Mouse (Mus musculus) kidney, adult 18-20 months (tissue): Measurements from ENCODE around the gene Myocd.
A peak's percentile ranks its signal among the peaks of the same experiment; 100 is the strongest.

ENCODE experiments used
- DNase-seq: peaks from one replicate; pipeline ENCODE4 v3.0.0; 2021

Myocd gene

DNA sequence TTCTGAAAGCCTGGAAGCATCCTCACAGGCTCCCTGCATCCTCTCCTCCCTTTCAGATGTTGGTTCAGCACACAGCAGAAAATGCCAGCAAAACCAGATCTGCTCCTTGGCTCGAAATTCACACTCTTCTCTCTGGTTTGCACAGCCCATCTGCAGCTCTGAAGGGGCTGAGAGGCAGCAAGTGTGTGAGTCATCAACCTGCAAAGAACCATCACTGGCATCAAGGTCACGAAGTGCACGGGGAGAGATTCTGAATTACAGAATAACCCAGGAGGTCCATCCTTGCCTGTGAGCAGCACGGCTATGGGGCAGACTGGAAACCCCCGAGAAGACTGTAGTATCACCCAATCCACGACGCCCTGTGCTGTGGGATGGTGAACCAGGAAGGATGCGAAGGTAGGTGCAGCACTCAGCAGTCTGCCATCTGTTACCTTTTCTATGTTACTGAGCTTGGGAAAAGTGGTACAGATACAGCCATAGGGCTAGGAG lies 134.5 kb downstream of the Myocd start:
- no peak for DNase-seq

DNA sequence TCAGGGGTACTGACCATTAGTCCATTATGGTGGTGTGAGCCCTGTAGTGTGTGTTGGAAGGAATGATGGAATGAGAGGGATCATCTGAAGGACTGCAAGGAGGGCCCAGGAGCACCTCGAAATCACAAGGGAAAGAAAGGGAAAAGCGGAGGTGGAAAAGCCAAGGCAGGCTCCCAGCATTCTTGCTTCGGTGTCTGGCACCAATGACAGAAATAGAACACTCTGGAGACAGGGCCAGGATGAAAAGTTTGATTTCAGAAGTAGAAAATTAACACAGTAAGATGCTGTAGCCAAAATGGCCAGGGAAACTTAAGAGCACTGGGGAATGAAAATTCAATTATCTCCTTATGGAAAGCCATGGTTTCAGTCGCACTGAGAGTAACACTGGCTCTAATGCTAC lies 136.1 kb downstream of the Myocd start:
- DNase-seq: no peak

DNA sequence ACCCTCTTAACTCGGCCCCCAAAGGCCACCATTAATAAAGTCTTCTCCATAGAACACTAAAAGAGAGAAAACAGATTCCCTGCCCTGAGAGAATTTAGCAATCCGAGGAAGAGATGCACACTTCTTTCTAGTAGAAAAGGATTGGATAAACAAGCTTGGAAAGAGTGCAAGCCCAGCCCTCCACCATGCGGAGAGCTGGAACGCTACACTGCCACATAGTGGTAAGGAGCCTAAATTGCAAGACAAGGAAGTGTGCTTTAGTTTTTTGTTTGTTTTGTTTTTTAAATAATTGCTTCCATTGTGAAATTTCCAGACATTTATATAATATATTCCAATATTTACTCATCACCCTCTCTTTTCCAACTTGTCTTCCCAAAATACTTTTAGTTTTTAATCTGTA lies 140.7 kb downstream of the Myocd start:
- no peak for DNase-seq

DNA sequence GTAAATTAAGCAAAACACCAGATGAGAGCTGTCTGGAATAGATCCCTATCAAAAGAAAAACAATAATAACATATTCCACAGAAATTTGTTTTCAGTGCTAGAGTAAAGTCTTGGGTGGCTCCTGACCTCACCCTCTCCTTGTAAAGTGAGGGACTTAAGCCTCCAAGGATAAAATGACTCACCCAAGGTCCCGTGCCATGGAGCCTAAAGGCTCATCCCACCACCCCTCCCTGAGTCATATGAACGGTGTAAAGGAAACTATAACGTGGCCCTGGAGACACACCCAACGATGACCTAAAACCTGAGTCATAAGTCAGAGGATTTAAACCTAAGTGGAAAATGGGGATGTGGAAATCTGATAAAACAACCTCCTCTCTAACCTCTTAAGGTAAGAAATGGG lies 141.1 kb downstream of the Myocd start:
- no peak for DNase-seq

DNA sequence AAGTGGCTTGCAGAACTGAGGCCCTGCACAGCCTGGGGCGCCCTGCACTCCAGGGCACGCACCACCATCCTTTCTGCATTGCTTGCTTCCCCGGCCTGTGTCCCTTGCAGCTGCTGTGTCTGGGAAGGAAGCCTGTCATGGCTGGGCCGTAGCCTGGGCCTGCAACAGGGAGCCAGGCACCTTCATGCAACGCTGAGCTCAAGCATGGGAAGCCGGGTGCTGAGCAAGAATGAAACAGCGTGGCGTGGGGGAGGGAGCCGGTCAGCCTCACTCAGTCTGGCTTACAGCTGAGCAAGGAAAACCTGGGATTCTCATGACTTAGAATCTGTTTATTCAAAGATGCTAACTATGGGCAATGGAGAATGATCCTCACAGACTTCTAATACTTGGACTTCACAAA lies 143.2 kb downstream of the Myocd start:
- peak; percentile 59 for DNase-seq
